Mouse (Mus musculus) cerebellum, adult 8-10 months (tissue): Measurements from ENCODE around the gene Lce6a.

ENCODE experiments used
- DNase-seq: peaks from one replicate; pipeline ENCODE4 v3.0.0; 2022

Gene Lce6a

DNA sequence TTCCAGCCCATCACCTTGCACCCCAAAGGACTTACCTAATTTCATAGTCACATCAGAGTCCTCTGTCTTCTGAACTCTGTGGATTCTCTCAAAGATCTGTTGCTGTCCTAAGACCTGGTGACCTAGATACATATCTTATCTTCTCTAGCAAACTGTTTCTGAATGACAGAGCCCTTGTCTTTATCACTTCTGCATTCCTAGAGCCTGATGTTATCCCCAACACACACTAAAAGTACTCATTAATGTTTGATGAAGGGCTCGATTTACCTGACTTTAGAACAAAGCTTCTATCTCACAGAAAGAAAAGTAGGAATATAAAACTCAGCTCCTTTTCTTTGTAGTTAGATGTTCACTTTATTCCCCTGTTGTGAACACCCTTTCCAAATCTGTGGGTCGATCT lies at the start of gene Lce6a:
Lce6a (minus strand) TSS at position 101 of the 400 bp plus-strand sequence.
- DNase-seq, result no peak

DNA sequence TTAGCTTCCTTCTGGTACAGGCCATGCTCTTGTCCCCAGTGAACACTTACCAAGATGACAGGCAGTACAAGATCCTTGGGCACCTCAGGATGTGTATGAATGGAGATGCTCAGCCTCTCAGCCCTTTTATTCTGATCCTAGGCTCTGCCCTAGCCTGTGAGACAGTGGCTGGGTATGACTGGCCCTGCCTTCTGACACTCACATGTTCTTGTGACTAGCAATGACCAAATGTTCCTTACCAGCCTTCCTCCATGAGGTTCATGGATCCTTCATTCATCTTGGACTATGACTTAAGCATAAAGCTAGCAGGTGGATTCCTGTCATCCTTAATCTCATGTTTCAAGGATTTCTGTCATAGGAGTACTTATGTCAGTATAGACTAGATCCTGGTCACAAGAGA lies 48.8 kb upstream of the Lce6a start, which contains the start of gene Lce1a2:
Lce1a2 (minus strand) TSS at position 101 of the 400 bp plus-strand sequence.
- DNase-seq, result no peak

DNA sequence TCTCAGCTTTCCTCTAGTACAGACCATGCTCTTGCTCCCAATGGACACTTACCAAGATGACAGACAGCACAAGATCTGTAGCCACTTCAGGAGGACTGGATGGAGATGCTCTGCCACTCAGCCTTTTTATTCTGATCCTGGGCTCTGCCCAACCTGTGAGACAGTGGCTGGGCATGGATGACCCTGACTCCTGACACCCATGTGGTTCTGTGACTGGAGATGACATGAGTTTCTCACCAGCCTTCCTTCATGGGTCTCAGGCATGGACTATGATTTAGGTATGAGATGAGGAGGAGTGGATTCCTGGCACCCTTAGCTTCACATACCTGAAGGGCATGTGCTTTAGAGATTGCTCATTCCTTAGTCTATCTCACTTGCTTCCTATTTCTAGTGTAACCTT lies 35.4 kb upstream of the Lce6a start, which contains the start of gene Lce1b:
Lce1b (minus strand) TSS at position 101 of the 400 bp plus-strand sequence.
- DNase-seq, result no peak

DNA sequence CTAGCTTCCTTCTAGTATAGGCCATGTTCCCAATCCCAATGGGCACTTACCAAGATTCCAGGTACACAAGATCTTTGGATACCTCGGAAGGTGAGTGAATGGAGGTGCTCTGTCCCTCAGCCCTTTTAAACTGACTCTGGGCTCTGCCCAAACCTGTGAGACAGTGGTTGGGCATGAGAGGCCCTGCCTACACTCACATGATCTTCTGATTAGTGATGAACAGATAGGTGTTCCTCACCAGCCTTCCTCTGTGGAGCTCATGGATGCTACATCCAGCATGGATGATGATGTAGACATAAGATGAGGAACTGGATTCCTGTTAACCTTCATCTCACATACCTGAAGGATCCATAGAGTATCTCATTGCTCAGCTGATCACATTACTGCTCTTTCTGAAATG lies 26.7 kb upstream of the Lce6a start, which contains the start of gene Lce1a1:
Lce1a1 (minus strand) TSS at position 101 of the 400 bp plus-strand sequence.
- DNase-seq, result no peak

DNA sequence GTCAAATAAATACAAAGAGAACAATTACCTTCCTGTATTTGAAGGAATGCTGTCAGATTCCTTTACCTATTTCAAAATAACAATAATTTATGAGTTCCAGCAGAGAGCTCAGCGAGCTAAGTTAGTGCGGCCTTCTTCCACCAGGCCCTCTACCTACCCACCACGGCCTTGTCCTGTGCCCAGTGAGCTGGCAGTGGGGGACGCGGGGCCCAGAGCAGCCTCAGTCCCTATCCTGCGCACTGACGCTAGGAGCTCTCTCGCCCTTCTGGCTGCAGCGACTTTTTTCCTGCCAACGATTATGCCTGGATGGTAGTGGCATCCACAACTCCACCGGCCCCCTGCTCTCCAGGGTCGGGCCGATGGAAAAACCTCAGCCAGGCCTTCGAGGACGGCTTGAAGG lies 18.4 kb upstream of the Lce6a start:
- DNase-seq, result no peak

DNA sequence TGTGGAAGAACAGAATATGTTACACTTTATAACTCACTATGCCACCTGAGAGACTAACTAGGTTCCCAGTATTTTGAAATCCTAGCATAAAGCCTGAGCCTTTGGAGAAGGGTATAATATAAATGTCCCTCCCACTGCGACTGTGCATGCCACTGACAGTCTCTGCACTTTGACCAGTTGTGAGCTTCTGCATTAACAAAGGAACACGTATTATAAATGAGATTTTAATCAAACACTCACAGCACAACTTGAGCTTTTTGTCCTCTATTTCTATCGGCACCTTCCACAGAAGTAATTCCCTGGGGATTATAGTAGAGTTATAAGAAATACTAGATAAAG lies 17.2 kb upstream of the Lce6a start:
- DNase-seq, result no peak

DNA sequence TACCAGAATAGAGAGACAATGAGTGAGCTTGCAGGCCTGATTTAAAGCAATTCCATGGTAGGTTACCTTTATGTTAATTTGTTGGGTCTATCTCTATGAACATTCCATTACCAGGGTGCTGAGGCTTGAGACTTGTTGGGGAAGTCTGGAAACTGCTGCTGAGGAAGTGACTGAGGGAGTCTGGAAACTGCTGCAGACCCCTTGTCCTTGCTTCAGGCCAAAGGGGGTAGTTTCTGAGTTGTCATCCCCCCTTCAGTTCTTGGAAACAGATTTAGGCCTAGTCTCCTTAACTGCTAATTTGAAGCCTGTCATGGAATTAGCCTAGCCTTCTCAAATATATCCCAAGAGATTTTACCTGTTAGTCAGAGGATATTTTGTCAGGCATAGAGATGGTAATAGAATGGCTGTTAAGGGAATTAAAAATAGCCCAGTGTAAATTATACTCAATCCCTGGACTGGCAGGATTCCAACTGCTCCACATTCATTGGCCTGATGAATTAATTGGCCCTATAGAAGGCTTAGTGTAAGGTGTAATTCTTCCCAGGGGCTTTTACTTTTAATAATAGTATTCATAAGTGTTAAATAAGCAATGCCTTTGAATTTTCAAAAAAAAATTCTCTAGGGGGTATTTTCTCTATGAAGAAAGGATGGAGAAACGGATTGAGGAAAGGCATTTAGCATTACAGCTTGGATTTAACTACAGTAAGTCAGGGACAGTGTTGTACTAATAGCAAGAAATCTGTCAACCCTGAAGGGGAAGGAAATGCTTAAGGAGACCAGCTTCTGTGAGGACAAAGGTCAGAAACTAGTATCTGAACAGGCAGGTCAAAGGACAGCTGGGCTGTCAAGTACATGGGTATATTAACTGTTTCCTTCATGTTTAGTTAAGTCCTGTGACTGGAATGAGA lies 16.5 kb upstream of the Lce6a start:
- DNase-seq, result no peak

GRCm38 (mm10) chr3:92609804-92610203 lies 11.7 kb downstream of the Lce6a start:
- DNase-seq, result no peak

DNA sequence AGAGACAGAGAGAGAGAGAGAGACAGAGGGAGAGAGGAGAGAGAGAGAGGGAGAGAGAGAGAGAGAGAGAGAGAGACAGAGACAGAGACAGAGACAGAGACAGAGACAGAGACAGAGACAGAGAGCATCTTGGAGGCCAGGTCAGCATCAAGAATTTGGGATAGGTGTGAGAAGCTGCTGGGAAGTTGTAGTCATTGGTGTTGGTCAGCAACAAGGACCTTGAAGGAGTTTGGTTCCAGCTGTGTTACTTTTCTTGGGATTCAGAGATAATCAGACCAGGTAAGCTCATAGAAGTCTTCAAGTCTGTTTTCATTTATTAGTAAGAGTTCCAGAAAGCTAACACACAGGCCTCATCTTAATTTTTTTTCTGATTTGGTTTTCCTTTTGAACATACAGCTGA lies 14.1 kb downstream of the Lce6a start, which contains the start of gene 2210017I01Rik:
2210017I01Rik (minus strand) TSS at position 101 of the 400 bp plus-strand sequence.
- DNase-seq, result no peak

DNA sequence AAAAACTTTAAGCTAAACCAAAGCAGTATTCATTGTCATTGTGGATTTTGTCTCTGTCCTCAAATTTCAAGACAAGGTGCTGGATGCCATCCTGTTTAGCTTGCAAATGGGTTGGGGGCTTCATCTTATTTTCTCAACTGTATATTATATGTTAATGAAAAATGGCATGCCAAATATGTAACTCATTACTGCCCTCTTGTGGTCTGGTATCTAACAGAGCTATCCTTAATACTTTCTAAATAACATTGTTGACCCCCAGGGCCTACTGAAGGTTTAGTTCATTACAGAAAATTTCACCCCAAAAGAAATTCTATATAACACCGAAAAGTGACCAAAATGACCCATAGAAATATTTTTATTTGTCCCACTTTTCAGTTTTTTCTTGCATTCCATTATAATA lies 19.3 kb downstream of the Lce6a start:
- DNase-seq, result no peak

- no peak for DNase-seq
Measured at GRCm38 (mm10) chr3:92600456-92600855, 21.0 kb downstream of the Lce6a start.

GRCm38 (mm10) chr3:92599973-92600372 lies 21.5 kb downstream of the Lce6a start:
- no peak for DNase-seq

DNA sequence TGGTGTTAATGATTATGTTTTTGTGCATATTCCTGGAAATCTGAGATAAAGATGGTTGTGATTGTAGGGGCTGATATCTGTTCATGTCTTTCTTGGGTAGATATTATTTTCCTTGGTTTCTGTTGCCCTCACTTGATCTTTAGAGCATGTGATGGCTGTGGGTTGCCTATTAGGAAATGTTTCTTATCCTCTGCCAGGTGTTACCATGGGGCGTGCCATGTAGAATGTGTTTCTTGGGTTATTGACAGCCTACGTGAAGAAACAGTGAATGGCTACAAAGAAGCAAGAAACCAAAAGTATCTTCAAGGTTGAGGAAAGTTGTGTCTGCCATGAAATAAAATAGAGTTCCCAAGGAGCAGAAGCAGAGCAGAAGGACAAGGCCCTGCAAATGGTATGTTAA lies 23.0 kb downstream of the Lce6a start:
- no peak for DNase-seq

GRCm38 (mm10) chr3:92588858-92589257 lies 32.6 kb downstream of the Lce6a start, which contains the start of gene Smcp:
Smcp (minus strand) TSS chr3:92588997.
- no peak for DNase-seq

GRCm38 (mm10) chr3:92587190-92587589 lies 34.3 kb downstream of the Lce6a start:
- DNase-seq, result no peak

GRCm38 (mm10) chr3:92585055-92585454 lies 36.4 kb downstream of the Lce6a start:
- no peak for DNase-seq

DNA sequence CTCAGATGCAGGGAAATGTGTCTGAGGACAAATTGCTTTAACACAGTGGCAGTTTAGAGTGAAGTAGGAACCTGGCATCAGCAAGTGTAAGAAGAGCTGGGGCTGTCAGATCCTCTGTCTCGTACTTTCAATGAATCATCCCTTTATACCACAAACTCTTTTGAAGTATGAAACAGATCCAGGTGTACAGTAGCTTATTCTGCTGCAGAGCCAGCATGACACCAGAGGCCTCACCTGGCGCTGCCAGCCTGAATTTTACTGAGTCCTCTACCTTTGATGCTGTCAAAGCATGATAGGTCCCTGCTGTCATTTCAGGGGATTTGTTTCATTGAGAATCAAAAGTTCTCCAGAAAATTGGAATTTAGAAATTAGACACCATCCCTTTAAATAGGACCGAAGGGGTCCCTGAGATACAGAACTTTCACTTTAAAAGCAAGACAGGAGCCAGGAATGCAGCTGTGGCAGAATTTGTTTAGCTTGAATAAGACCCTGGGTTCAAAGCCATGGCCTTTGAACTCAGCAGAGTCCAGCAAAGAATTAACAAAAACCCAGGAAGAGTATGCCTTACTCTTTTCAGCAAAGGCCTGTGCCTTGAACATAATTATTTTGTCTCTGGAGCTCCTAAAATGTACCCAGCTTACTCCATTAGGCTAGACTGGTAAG lies 38.2 kb downstream of the Lce6a start:
- no peak for DNase-seq

- DNase-seq, result no peak
Measured at GRCm38 (mm10) chr3:92579508-92579907, 42.0 kb downstream of the Lce6a start.

DNA sequence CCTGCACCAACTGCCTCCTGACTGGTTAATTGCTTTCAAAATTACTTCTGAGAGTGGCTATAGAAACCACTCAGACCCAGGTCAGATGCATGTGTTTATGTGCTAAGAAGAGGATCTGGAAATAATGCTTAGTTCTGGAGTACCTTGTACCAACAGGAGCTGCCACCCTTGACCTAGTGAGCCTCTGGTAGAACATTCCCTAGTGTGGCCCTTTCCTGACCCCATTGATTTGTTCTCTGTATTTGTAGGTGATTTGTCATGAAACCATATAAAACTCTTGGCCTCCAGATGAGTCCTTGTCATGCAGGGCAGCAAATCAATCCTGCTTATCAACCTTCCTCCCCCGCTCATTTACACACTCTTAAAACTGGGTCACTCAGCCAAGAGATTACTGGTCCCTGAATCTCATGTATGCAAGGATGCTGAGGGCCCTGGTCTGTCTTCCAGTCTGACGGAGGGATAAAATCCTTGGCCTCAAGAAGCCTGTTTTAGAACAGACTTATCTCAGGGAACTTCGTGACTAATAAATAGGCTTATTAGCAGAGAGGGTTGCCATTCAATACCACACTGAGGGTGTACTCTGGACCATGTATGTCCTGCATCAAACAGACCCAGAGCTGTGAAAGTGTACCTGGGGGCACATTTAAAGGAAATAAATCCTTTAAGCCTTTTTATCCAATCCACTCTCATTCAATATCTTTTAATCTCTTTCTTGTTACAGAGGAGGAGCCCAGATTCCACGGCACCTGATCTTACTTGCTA lies 42.6 kb downstream of the Lce6a start:
- DNase-seq, result no peak

GRCm38 (mm10) chr3:92573449-92574041 lies 47.9 kb downstream of the Lce6a start, which contains the start of gene Ivl:
Ivl (minus strand) TSS chr3:92573735.
- no peak for DNase-seq

DNA sequence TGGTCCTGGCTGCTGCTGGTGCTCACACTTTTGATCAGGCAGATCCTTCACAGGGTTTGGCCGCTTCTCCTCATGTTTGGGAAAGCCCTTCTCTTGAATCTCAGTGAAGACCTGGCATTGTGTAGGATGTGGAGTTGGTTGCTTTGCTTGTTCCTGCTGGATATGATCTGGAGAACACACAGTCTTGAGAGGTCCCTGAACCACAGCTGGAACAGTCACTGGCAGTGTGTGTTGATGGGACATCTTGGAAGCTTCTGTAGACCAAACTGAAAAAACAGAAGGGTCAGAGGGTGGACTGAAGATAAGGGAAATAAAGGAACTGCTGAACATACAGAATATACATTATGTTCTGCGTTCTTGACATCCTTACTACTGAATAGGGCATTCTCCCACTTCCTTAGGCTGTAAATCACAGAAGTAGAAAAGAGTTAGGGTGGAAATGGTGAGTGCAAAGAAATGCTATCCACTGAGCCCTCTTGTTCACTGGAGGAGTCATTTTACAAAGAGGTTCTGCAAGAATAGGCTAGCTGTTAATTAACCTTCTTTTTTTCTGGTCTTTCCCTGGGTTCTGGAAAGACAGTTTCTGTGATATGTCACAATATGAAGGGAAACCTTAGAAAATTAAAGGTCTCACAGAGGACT lies 48.8 kb downstream of the Lce6a start:
- no peak for DNase-seq
